Mouse (Mus musculus) thymus, adult 2 months (tissue): ENCODE data around the gene Cbx8. TPM values are rescaled to one million over a fixed set of nuclear protein-coding genes. Genes with fewer than 3 reads are reported as not detected.

Experiments
- DNase-seq: peaks from one replicate; pipeline ENCODE4 v3.0.0; 2021
- H3K27ac ChIP-seq: fragments of 200-500 bp; 2 replicates; pipeline ENCODE4 v1.5.1; 2012; ENCODE audit warnings: low read length, control low read depth; ENCODE audit not compliant: control insufficient read depth, insufficient read depth
- H3K27me3 ChIP-seq: fragments of 200-500 bp; 2 replicates; pipeline ENCODE4 v1.6.1; 2012; ENCODE audit warnings: mild to moderate bottlenecking, low read length, moderate library complexity, mixed read lengths; ENCODE audit not compliant: control insufficient read depth, insufficient read depth
- H3K36me3 ChIP-seq: fragments of 200-500 bp; 2 replicates; pipeline ENCODE4 v1.6.1; 2012; ENCODE audit warnings: mild to moderate bottlenecking, low read length, moderate library complexity; ENCODE audit not compliant: control insufficient read depth, insufficient read depth
- H3K4me1 ChIP-seq: fragments of 200-500 bp; replicated peaks from 2 replicates; pipeline ENCODE4 v1.6.1; 2012; ENCODE audit warnings: low read length; ENCODE audit not compliant: control insufficient read depth, insufficient read depth
- H3K4me3 ChIP-seq: fragments of 200-500 bp; 2 replicates; pipeline ENCODE4 v1.5.1; 2012; ENCODE audit warnings: mild to moderate bottlenecking, low read length, control low read depth, moderate library complexity; ENCODE audit not compliant: control insufficient read depth, insufficient read depth
- CTCF ChIP-seq: fragments of 200-500 bp; IDR thresholded peaks from 2 replicates; pipeline ENCODE4 v1.5.1; 2012; ENCODE audit warnings: mild to moderate bottlenecking, control low read depth, low read length, moderate library complexity, borderline replicate concordance; ENCODE audit not compliant: control insufficient read depth, poor library complexity, insufficient read depth; ENCODE audit errors: extremely low read depth
- POLR2A ChIP-seq: fragments of 200-500 bp; IDR thresholded peaks from 2 replicates; pipeline ENCODE4 v1.6.1; 2012; ENCODE audit warnings: mild to moderate bottlenecking, low read length, control low read depth, moderate library complexity; ENCODE audit not compliant: control insufficient read depth, poor library complexity, insufficient read depth; ENCODE audit errors: extremely low read depth
- WGBS: fragments of 180-500 bp; shearing (Covaris S2); methylation state at CpG from one replicate; pipeline ENCODE4 v1.1.7; 2018; 5-methylcytosine and 5-hydroxymethylcytosine counted together
- polyA plus RNA-seq: library from polyadenylated mRNA; depleted of rRNA; stranded (reverse); fragments of >200 nt; gene quantifications from 2 replicates; pipeline ENCODE4 v1.2.3, GENCODE M21; 2012

The Cbx8 gene
- polyA plus RNA-seq, 1 experiment = 8.2 TPM

DNA sequence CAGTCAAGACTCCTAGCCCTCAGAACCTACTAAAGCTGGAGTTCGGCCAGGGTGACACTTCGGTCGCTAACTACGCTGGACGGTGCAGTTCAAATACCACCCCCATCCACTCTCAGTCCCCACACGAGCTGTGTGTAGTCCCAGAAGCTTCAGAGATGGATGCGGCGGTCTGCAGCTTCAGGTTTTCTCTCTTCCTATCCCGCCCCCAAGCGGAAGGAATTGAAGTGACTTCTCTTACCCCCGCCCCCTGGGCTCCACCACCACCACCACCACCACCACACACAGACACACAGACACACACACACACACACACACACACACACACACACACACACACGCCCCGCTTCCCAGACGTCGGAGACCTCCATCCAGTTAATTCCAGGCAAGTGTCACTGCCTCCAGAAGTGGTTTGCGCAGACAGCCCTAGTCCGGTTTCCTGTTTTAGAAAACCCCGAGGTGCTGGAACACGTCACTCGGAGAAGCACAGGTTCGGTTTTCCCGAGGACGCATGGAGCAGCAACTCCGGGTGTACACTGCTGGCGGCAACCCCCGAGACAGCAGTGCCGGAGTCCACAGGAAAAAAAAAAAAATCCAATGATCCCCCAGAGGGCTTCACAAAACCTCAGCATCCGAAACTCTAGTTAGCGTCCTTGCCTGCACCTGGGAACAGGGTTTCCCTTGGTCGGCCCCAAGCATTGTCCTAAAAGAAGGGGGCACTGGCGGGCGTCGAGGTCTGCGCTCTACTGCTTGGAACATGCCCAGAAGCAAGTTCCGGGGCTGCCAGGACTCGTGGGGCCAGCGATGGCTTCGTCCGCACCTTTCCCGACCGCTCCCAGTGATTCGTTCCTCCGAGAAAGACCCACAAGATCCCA lies 6.7 kb upstream of the Cbx8 start:
- 1% methylated on average over 43 of the region's 43 CpGs for WGBS
- peaks cover 54% of the 10 kb centered on the region for H3K27me3 ChIP-seq
- DNase-seq = no peak

DNA sequence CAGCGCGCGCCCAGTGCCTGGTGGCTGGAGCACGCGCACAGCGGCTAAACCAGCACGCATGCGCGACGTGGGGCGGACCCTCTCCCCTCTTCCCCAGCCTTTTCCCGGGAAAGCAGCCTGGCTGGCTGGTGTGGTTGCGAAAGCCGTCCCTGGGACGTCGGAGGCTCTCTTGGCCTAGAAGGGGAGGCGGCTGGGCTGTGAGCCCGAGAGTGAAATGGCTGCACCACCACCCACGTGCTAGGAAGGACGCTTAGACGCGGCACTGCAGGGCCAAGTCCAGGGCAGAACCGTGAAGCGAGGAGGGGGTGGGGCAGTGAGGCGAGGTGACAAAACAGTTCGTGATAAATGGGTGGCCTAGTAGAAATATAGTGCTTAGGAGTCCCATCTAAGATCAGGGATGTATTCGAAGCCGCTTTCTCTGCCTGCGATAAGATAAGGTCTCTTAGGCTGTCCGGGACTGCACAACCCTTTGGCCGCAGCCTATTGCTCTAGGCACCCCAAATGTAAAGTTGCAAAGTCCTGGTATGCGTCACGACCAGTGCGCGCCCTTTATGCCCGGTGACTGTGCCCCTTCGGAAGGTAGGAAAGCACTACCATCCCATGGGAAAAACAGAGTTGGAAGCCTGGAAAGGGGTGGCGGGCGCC lies 6.0 kb upstream of the Cbx8 start:
- DNase-seq = no peak
- no peak overlapping the region for H3K27ac ChIP-seq
- peak overlapping the region; percentile 5; the same call in 1 of the 2 replicates for H3K4me3 ChIP-seq

More for the DNA sequence above, 6.7 kb upstream of the Cbx8 start:
- TF ChIP-seq POLR2A (no peak), CTCF (no peak)
- H3K27ac ChIP-seq = no peak overlapping the region
- H3K4me1 ChIP-seq = peaks cover 31% of the 10 kb centered on the region
- no peak overlapping the region for H3K4me3 ChIP-seq
- H3K36me3 ChIP-seq = no peaks in the 10 kb centered on the region

DNA sequence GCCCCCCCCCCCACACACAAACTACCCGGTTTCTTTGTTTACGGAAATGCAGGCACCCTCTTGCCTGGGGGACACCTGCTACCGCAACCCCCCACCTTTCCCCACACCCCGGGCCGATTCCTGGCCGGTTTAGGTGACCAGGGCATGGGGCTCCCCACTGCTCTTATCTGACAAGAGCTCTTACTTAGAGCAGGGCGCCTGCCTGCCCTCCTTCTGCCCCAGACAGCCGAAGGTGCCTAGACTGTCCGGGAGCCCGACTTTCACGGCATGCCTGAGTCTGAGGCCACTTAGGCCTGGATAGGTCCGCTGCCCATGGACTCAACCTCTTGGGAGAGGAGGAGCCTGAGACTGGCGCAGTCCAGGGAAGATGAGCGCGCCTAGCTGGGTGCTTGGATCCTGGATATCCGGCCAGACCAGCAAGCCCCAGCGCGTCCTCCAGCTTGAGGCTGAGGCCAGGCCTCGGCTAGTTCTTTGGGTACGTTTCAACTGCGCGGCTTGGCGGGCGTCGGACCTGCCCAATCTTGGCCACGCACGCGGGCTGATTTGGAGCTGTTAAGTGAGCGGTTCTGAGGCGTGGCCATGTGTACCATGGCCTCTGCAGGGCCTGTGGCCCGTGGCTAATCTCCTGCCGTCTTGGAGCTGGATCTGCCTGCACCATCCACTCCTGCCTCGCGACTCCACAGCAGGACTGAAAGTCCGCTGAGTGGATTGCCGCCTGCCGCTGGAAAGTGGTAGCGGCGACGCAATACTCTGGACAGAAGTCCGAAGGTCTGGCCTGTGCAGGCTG lies 4.0 kb upstream of the Cbx8 start:
- DNase-seq = no peak
- TF ChIP-seq CTCF (no peak), POLR2A (no peak)
- Histone ChIP-seq H3K36me3 (no peaks in the 10 kb centered on the region), H3K27me3 (peaks cover 55% of the 10 kb centered on the region), H3K27ac (no peak overlapping the region), H3K4me1 (peaks cover 39% of the 10 kb centered on the region), H3K4me3 (no peak overlapping the region)
- WGBS = 8% methylated on average over 41 of the region's 41 CpGs

More for the DNA sequence above, 6.0 kb upstream of the Cbx8 start:
- Histone ChIP-seq H3K27me3 (peaks cover 57% of the 10 kb centered on the region), H3K36me3 (no peaks in the 10 kb centered on the region), H3K4me1 (peaks cover 33% of the 10 kb centered on the region)
- no peak for TF ChIP-seq CTCF
- no peak for TF ChIP-seq POLR2A
- 4% methylated on average over 39 of the region's 39 CpGs for WGBS

DNA sequence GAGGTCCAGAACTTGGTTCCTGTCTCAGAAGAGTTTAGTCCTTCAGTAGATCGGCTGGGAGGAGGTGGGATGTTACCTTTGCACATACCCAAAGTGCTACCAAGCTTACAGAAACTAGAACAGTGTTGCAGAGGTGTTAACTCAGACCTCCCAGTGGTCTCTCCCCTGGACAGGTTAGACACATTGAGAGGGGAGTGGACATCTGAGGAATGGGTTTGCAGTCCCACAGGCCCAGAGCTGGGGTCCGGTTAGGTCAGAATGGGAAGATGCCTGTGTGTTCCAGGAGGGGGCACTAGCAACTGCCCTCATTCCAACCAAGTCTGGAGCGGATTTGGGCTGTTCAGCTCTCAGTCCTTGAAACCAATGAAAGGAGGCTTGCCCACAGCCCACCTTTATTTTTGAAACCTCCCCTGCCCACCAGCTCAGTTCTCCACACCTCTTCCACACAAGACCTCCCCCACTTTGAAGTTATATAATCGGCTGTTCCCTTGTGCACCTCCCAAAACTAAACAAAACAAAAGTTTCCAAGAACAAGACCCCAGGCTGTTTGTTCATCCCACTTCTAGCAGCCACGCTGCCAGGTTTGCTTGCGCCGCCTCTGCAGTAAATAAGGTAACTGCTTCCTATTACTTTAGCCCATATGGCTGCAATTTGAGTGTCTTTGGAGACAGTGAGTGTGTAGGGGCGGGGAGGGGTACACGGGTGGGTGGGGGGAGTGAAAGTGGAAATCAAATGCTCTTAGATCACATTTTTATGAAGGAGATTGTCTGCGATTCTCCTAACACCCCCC lies 3.2 kb upstream of the Cbx8 start:
- 9% methylated on average over 10 of the region's 10 CpGs for WGBS
- H3K36me3 ChIP-seq = peaks cover 2% of the 10 kb centered on the region; the same call in 1 of the 2 replicates
- H3K4me1 ChIP-seq = peaks cover 42% of the 10 kb centered on the region
- H3K27ac ChIP-seq = no peak overlapping the region
- TF ChIP-seq POLR2A = no peak
- TF ChIP-seq CTCF = peak; percentile 55; the same call in 1 of the 2 replicates
- no peak overlapping the region for H3K4me3 ChIP-seq
- H3K27me3 ChIP-seq = peaks cover 53% of the 10 kb centered on the region
- DNase-seq = no peak

DNA sequence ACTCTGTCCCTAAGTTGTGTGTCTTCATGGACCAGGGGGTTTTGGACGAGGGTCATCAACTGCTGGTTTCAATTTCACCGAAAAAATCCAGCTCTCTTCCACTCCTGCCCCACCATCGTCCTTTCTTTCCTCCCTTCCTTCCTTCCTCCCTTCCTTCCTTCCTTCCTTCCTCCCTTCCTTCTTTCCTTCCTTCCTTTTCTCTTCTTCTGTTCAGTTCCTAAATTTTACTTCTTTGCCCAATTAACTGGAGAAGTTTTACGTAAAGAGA lies 2.4 kb upstream of the Cbx8 start:
- DNase-seq = no peak
- Histone ChIP-seq H3K27me3 (peaks cover 52% of the 10 kb centered on the region), H3K27ac (no peak overlapping the region), H3K36me3 (peaks cover 7% of the 10 kb centered on the region), H3K4me3 (no peak overlapping the region), H3K4me1 (peaks cover 42% of the 10 kb centered on the region)
- 7% methylated on average over 4 of the region's 4 CpGs for WGBS
- TF ChIP-seq CTCF (no peak), POLR2A (no peak)

DNA sequence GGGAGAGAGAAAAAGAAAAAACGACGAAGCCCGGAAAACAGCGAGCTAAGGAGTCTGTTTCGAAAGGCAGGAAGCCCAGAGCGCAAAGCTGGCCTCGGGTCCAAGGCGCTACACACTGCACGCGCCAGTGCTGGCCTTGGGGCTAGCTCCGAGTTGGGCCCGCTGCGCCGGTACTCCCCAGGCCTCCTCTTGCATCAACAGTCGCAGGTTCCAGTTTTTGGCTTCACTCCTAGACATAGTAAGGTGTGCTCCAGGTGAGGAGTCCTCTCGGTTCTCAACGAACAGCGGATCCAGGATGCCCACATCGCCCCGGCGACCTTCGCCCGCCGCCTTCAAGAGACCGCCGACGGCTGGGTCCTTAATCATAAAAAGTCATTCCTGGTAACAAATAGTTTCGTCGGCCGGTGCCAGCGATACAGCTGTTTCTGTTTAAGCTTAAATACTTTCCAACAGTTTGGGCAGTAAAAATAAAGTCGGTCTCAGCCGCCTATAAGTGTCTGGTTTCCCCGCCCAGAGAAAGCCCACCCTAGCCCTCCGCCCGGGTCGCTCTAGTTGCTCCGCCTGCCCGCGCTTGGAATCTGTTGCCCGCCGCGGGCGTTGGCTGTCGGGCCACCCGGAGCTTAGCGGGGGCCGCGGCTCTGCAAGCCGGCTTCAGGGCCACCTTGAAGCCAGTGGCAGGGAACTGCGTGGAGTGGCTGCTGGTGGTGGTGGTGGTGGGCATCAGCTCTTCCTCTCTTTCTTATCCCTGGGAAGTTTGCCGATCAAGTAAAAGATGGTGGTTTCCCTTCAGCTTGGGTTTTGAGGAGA lies 1.9 kb upstream of the Cbx8 start:
- Histone ChIP-seq H3K27ac (no peak overlapping the region), H3K4me3 (no peak overlapping the region), H3K4me1 (peaks cover 37% of the 10 kb centered on the region), H3K36me3 (peaks cover 7% of the 10 kb centered on the region), H3K27me3 (peaks cover 47% of the 10 kb centered on the region)
- 4% methylated on average over 52 of the region's 52 CpGs for WGBS
- TF ChIP-seq CTCF (no peak), POLR2A (0 out of 2 replicates have a peak, but pooled peaks have one; percentile 23)
- DNase-seq = no peak
